Mouse (Mus musculus): Measurements from ENCODE around the gene Rasl10a.

- TF ChIP-seq CTCF (IDR thresholded peaks at IDR 0.05; ENCODE audit: borderline replicate concordance, insufficient read depth, low read depth, low read length), result no peak
- no peak for TF ChIP-seq POLR2A (IDR thresholded peaks at IDR 0.05; ENCODE audit: borderline replicate concordance, insufficient read depth, low read length)
These were observed 22.5 kb upstream of the Rasl10a start for GRCm38 (mm10) chr11:5035421-5035820.
